Mouse (Mus musculus) heart, postnatal 0 days (tissue): ENCODE data around the gene Dis3. TPM values are rescaled to one million over a fixed set of nuclear protein-coding genes. Genes with fewer than 3 reads are reported as not detected.

ENCODE experiments used
- ATAC-seq: fragments of 200-750 bp; cut with Nextera tagmentation; 2 replicates; pipeline ENCODE4 v1.8.0; 2017; ENCODE audit warnings: low read depth, moderate number of reproducible peaks, moderate library complexity; ENCODE audit not compliant: insufficient read depth
- DNase-seq: peaks from one replicate; pipeline ENCODE4 v3.0.0-alpha.2; 2016; ENCODE audit warnings: low spot score
- H3K27ac ChIP-seq: fragments of 300-500 bp; sonication (generic); 2 replicates; pipeline ENCODE4 v1.5.1; 2014; ENCODE audit warnings: low read depth, mild to moderate bottlenecking
- H3K27me3 ChIP-seq: fragments of 300-500 bp; sonication (generic); 2 replicates; pipeline ENCODE4 v1.6.1; 2014; ENCODE audit warnings: low read length, mixed read lengths; ENCODE audit not compliant: control insufficient read depth, insufficient read depth
- H3K36me3 ChIP-seq: fragments of 300-500 bp; sonication (generic); replicated peaks from 2 replicates; pipeline ENCODE4 v1.6.1; 2014; ENCODE audit warnings: low read length, mixed read lengths; ENCODE audit not compliant: control insufficient read depth, insufficient read depth
- H3K4me1 ChIP-seq: fragments of 300-500 bp; sonication (generic); 2 replicates; pipeline ENCODE4 v1.6.1; 2014; ENCODE audit warnings: antibody characterized with exemption; ENCODE audit not compliant: control insufficient read depth, insufficient read depth
- H3K4me2 ChIP-seq: fragments of 300-500 bp; sonication (generic); 2 replicates; pipeline ENCODE4 v1.6.1; 2014; ENCODE audit warnings: low read depth, mild to moderate bottlenecking, low read length, moderate library complexity
- H3K4me3 ChIP-seq: fragments of 300-500 bp; sonication (generic); 2 replicates; pipeline ENCODE4 v1.5.1; 2014; ENCODE audit warnings: low read depth, low read length
- H3K9ac ChIP-seq: fragments of 300-500 bp; sonication (generic); replicated peaks from 2 replicates; pipeline ENCODE4 v1.6.1; 2014; ENCODE audit warnings: low read depth, low read length, mixed read lengths
- H3K9me3 ChIP-seq: fragments of 300-500 bp; sonication (generic); replicated peaks from 2 replicates; pipeline ENCODE4 v1.6.1; 2016; ENCODE audit warnings: low read length; ENCODE audit not compliant: control insufficient read depth
- CTCF ChIP-seq: IDR thresholded peaks from 2 replicates; pipeline ENCODE4 v1.5.1; 2016; ENCODE audit warnings: antibody characterized with exemption, control low read depth, low read depth
- EP300 ChIP-seq: IDR thresholded peaks from 2 replicates; pipeline ENCODE4 v1.6.1; 2016; ENCODE audit warnings: antibody characterized with exemption, low read depth
- WGBS: fragments of 180-500 bp; shearing (Covaris S2); extraction: QIAGEN DNeasy Blood & Tissue Kit; methylation state at CpG from one replicate; pipeline ENCODE4 v1.1.7; 2014; 5-methylcytosine and 5-hydroxymethylcytosine counted together
- polyA plus RNA-seq: library from polyadenylated mRNA; unstranded; fragments of >200 nt; fragmentation: Nextera tagmentation; extraction: Ambion mirVana; gene quantifications from 2 replicates; pipeline ENCODE4 v1.2.1, GENCODE M21; 2015
- total RNA-seq: library from RNA; depleted of rRNA; stranded (reverse); fragments of >200 nt; gene quantifications from 2 replicates; pipeline ENCODE4 v1.2.3, GENCODE M21; 2014; ENCODE audit warnings: low replicate concordance

Dis3 gene
- total and polyA plus RNA-seq, 2 experiments from 2014 or later = 8.2 to 10.5 TPM

- Histone ChIP-seq H3K4me1 (no peaks in the 10 kb centered on the region), H3K4me3 (no peak overlapping the region), H3K27ac (no peak overlapping the region), H3K9ac (no peak overlapping the region), H3K4me2 (no peak overlapping the region), H3K9me3 (no peaks in the 10 kb centered on the region), H3K27me3 (no peaks in the 10 kb centered on the region), H3K36me3 (peaks cover 57% of the 10 kb centered on the region)
- DNase-seq (no peak), ATAC-seq (no peak)
- 81% methylated on average over 6 of the region's 6 CpGs for WGBS
- no peak for TF ChIP-seq EP300
- TF ChIP-seq CTCF = no peak
Observed at GRCm38 (mm10) chr14:99104542-99105123, 5.1 kb upstream of the Dis3 start.

DNA sequence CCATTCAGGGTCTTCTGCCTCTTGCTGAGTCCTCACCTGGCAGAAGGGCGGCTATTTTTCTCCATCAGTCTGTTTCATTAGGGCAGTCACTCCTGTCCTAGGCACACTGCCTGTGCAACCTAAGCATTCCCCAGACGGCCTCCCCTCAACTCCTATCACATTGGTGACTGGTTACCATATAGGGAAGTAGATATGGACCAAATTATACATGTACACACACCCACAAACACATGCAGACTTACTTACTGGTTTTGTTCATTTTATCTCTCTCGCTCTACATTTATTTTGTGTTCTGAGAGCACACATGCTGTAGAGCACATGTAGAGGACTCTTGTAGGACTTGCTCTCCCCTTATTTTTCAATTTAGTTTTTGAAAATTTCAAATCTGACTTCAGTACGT lies 3.5 kb upstream of the Dis3 start:
- Histone ChIP-seq H3K27me3 (no peaks in the 10 kb centered on the region), H3K9ac (no peak overlapping the region), H3K9me3 (no peaks in the 10 kb centered on the region), H3K4me1 (peaks cover 5% of the 10 kb centered on the region), H3K4me3 (no peak overlapping the region), H3K4me2 (no peak overlapping the region), H3K36me3 (peaks cover 46% of the 10 kb centered on the region), H3K27ac (no peak overlapping the region)
- TF ChIP-seq EP300 = no peak
- TF ChIP-seq CTCF = no peak
- WGBS = 85% methylated on average over 4 of the region's 4 CpGs
- DNase-seq (no peak), ATAC-seq (no peak)

- peak; percentile 46 for DNase-seq
- no peaks in the 10 kb centered on the region for H3K9me3 ChIP-seq
- no peaks in the 10 kb centered on the region for H3K27me3 ChIP-seq
- peaks cover 5% of the 10 kb centered on the region for H3K4me1 ChIP-seq
- WGBS = 5% methylated on average over 20 of the region's 20 CpGs
- H3K36me3 ChIP-seq = peaks cover 51% of the 10 kb centered on the region
- H3K4me2 ChIP-seq = peak overlapping the region; percentile 61
- ATAC-seq = no peak
- H3K4me3 ChIP-seq = peak overlapping the region; percentile 75
- TF ChIP-seq CTCF (no peak), EP300 (no peak)
- 0 out of 2 replicates have a peak overlapping the region, but pooled peaks have one; percentile 30 for H3K27ac ChIP-seq
- peak overlapping the region; percentile 70 for H3K9ac ChIP-seq
Observed at GRCm38 (mm10) chr14:99099967-99100587, 507 bp upstream of the Dis3 start.

DNA sequence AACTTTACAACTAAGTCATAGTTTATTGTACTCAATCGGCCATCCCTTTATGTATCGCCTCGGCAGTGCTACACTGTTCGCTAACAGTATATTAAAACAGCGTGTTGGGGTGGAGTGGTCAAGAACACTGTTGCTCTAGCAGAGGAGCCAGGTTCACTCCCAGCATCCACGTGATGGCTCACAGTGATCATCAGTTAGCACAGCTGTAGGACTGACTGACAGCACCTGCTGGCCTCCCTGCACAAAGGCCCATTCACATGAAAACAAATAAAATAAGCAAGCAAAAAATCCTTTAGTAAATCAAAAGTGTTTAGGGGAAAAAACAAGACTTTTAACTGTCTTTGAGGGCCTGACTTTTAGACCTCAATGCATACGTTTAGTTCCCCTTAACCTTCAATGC lies 10.6 kb downstream of the Dis3 start:
- no peak overlapping the region for H3K4me2 ChIP-seq
- ATAC-seq = no peak
- peaks cover 63% of the 10 kb centered on the region for H3K36me3 ChIP-seq
- H3K27me3 ChIP-seq = no peaks in the 10 kb centered on the region
- no peak overlapping the region for H3K4me3 ChIP-seq
- H3K9ac ChIP-seq = no peak overlapping the region
- no peak for DNase-seq
- 91% methylated on average over 7 of the region's 7 CpGs for WGBS
- no peaks in the 10 kb centered on the region for H3K4me1 ChIP-seq
- H3K27ac ChIP-seq = no peak overlapping the region
- no peak for TF ChIP-seq CTCF
- H3K9me3 ChIP-seq = no peaks in the 10 kb centered on the region

GRCm38 (mm10) chr14:99071146-99071545 lies 28.4 kb downstream of the Dis3 start:
- Histone ChIP-seq H3K9me3 (no peaks in the 10 kb centered on the region), H3K4me3 (no peak overlapping the region), H3K9ac (no peak overlapping the region), H3K4me1 (no peaks in the 10 kb centered on the region), H3K27me3 (no peaks in the 10 kb centered on the region), H3K4me2 (no peak overlapping the region), H3K36me3 (peaks cover 68% of the 10 kb centered on the region), H3K27ac (no peak overlapping the region)
- TF ChIP-seq EP300 (no peak), CTCF (no peak)
- 91% methylated on average over 4 of the region's 4 CpGs for WGBS
- ATAC-seq (no peak), DNase-seq (no peak)

DNA sequence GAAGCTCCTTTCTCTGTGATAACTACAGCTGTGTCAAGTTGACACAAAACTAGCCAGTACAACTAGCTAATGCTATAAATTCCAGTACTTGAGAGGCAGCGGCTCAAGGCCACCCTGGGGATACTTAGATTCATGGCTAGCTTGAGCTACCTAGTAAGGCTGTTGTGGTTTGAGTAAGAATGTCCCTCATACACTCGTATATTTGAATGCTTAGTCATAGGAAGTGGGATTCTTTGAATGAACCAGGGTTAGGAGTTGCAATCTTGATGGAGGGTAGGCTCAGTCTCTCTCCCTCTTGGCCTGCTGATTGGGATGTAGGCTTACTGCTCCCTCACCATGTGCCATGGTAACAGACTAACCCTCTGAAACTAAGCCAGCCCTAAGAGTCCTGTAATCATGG lies 36.5 kb downstream of the Dis3 start:
- Histone ChIP-seq H3K27me3 (no peaks in the 10 kb centered on the region), H3K4me2 (no peak overlapping the region), H3K27ac (no peak overlapping the region), H3K9ac (no peak overlapping the region), H3K9me3 (no peaks in the 10 kb centered on the region), H3K36me3 (peaks cover 51% of the 10 kb centered on the region), H3K4me3 (no peak overlapping the region), H3K4me1 (no peaks in the 10 kb centered on the region)
- no peak for ATAC-seq
- 90% methylated on average over 2 of the region's 2 CpGs for WGBS
- TF ChIP-seq EP300 (no peak), CTCF (no peak)
- DNase-seq = no peak
